Mouse (Mus musculus) cerebellum, adult 18-20 months (tissue): ENCODE measurements at regions not wholly inside any gene's neighbourhood (a gene's known extent, or its start where the extent isn't known, plus 50 kb on each side); places are given as distances from the start of the nearest gene placed in this dataset.
A peak's percentile ranks its signal among the peaks of the same experiment; 100 is the strongest.

Experiments
- DNase-seq, 2 experiments: peaks; one replicate each; pipeline ENCODE4 v3.0.0; 2021

DNA sequence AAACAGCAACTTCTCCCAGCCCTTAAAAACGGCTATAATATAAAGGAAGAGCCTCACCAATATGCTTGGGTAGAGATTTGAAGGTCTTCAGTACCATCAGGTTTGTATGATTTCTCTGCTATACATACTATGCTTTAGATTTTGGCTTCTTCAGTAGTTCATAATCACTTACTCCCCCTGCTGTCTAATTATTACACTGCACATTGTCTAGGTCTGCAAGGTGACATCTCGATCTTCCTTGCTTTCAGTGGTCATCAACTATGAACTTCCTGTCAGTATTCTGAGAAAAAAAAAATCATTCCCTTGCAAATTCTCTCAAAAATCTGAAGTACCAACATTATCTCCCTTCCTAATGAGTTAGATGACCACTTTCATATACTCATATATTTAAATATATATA lies 225.4 kb upstream of the Galnt5 start:
- DNase-seq = no peak

DNA sequence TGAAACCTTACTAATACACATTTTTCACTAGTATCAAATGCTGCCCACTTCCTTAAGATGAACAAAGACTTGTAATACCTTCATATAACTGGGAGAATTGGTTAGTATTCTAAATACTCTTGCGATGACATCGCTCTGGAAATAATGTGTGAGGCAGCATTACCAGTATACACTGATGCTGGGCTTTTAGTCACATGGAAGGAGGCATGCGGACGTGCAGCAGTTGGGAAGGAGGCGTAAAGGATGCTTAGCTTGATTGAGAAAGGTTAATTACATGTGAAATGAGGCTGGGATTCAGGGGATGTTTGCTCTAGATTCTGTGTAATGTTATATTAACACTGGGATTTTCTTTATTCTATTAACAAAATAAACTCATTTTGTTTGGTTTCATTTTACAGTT lies 221.5 kb upstream of the Galnt5 start:
- DNase-seq = no peak

DNA sequence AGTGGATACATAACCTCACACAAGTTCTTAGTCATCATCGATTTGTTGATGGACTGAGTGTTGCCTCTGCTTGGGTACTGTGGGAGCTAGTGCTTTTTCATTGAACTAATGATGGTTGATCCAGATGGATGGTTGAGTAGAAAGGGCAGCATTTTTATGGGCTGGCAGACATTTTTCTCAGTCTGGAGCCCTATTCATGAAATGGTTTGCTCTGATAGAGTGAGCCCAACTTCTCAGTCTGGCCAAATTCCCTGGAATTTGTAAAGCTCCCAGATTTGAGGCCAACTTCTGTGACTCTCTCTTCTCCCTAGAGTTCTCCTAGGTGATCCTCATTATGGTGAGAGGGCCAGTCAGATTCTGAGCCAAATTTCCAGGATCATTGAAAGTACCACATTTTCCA lies 216.8 kb upstream of the Galnt5 start:
- no peak for DNase-seq

DNA sequence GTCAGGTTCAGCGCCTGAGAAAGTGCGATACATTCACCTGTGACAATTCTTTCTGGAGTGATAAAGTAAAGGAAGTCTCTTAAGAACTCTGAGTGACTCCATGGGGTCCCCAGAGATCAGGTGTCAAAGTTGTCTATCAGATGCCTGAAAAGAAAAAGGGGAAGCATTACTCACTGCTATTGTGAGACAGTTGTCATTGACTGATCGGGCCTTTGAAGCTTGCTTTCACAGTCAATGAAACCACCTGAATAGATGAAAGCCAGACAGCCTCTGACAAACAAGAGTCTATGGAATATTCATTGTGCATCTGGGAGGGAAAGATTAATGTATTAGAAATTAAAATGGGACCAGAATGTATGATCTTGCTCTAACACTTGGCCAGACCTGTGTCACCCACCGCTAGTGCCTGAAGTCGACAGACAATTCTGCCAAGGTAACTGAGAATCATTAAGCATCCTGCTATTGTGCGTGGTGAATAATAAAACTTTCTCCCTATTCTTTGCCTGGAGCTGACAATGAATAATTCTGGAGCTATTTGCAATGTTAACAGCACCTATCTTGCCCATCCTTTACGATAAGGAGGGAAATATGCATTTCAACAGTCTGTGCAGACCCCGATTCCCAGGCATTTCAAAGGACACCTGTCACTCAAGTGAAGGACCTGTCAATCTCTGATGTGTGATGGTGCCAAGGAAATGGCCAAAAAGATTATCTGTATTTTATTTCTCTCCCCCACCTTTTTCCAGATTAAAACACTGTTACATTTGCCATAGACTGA lies 204.0 kb upstream of the Galnt5 start:
- DNase-seq = no peak

DNA sequence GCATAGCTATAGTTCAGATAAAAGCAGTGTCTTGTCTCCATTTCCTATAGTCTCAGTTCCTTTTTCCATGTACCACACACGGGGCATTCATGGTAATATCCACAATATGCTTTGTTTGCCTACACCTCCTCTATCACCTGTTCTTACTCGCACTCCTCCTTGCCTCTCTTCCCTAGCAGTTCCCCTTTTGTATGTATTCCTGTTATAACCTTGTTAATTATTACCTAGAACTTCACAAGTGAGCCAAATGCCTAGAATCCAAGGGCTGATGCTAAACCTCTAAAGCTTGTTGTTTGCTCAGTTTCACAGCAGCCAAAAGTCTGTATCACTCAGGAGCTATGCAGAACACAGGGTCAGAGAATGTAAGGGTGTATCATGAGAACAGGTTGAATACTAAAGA lies 198.4 kb upstream of the Galnt5 start:
- DNase-seq = no peak

DNA sequence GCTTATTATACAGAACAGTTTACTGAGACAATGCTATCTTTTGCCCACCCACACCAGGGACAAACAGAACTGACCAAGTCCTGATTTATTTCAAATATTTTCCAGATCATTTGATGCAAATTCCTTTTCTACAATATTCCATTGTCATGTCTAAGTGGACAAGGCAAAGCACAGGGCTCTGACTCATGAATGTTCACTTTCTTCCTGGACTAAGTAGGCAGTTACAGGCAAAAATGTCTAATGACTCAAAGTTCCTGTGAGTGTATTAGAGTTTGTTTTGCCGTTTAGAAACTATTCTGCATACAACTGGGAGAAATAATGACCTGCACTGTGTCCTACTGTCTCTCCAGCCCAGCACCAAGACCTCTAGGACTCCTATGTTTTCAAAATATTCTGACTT lies 189.8 kb upstream of the Galnt5 start:
- DNase-seq = no peak

DNA sequence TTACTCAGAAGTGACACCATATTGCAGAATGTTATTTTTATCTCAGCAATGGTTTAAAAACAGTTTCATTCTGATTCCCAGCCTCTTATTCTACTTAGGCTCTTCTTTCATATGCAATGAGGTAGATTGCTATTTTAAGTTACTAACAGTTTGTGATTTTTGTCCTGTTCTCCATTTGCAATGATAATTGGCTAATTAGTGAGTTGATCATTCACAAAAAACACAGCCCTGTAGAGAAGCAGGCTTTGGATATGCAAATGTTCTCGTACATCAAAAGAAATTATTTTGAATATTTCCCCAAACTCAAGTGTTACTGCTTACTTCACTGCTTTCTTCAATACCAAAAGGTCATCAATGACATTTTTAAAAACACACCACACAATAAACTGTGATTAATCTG lies 184.7 kb upstream of the Galnt5 start:
- no peak for DNase-seq

DNA sequence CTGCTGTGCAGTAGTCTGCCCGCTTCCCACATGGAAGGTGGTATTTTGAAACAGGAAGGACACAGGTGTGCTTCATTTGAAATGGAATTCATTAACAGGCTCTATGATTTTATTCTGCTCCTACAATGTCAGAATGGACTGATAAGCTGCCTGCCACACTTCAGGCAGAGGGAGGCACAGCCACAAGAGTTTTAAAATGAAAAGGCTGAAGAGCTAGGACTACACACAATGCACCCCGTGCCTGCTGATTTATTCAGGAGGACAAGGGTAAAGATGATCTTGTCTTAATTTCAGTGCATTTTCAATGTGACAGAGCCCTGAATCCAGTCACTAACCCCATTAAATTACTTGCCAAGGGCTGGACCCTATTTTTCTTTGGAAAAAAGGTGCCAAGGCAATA lies 177.3 kb upstream of the Galnt5 start:
- DNase-seq = no peak

DNA sequence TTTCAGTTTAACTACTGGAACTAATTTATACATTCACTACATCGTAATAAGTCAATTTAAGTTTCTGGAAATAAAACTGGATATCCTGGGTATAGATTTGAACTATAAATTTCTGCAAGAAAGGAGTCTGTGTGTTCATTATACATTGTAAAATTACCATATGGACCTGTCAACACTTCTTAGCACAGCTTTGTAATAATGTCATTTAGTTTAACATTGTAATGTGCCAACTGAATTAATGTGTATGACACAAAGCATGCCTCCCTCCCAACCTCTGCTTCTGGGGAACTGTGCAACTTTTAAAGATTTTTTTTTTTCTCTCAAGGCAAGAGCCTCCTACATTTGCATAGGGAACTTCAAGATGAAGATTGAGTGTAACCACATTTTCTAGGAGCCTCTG lies 176.8 kb upstream of the Galnt5 start:
- DNase-seq = no peak

DNA sequence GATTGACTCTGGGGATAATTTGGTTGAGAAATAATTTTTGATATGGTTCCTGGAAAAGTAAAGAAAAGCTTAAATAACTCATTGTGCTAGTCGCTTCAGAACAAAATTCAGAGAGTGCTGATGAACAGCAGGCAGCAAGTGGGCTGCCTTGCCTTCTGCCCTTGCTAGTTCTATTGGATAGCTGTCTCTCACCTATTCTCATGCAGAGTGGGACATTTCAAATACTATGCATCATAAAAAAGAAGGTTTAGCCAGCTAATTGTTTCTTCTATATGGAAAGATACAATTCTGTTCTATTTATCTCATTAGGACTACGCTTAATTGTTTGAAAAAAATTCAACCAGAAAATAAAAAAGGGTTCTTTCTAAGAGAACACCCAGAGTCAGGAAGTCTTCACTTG lies 169.4 kb upstream of the Galnt5 start:
- DNase-seq = no peak

DNA sequence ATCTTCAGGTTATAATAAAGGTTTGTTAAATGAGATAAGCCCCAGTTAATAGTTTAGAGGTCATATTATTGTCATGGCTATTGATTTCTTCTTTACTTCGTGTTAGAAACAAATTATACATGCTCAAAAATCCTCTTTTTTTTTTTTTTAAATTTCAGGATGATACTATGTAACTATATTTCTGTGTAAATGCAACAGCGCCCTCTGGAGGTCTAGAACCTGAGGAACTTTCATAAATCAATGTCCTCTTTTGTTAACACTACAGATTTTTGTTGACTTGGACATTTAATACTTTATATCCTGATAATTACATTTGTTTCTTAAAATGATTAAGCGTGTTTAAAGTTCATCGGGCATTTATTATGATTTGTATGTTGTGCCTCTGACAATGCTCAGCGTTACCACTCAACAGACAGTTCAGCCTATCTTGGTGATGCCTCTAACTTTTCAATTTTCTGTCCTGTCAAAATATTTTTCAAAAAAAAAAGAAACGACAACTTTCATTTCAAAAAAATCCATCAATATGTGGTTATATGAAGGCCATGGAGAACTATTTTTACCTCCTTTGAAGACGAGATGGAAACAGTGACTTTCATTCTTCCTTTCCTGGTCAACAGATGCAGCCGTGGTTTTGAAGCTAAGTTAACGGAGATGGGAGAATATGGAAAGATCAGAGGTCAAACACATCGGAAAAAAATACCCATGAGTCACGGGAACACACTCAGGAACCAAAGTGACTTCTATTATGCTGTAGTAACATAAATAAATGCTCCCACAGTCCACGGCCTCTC lies 164.9 kb upstream of the Galnt5 start:
- DNase-seq = peak; percentile 58 to 64

DNA sequence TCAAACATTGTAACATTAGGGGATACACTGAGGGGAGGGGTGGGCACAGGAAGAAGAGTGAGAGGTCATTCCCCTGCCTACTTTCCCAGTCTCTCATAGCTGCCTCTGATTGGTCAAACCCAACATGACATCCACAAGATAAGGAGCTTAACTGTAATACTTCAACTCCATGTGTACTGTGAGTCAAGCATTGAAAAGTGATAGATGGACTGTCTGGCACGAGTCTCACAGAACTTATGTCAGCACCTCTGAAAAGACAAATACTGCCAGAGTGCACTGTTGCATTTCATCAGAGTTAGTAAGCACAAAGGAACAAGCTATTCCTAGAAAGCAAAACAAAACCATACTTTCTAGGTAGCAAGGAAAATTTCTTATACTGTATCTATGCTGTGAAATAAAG lies 152.5 kb upstream of the Galnt5 start:
- DNase-seq = no peak

DNA sequence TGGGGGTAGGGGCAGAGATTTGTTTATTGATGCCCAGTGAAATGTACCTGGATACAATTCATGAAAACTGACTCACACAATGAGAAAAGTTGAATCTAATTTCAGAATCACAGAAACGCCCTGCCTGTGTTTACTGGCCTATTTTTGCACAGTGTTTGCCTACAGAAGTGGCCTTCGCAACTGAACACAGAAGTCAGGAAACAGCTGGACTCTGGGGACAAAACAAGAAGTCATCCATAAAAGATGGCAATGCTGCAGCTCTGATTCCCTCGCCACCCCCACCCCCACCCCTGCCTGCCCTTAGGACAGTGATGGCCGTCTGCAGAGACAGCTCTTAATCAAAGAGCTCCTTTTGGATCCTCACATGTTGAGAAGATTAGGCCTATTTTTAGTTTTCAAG lies 150.0 kb upstream of the Galnt5 start:
- DNase-seq = no peak

DNA sequence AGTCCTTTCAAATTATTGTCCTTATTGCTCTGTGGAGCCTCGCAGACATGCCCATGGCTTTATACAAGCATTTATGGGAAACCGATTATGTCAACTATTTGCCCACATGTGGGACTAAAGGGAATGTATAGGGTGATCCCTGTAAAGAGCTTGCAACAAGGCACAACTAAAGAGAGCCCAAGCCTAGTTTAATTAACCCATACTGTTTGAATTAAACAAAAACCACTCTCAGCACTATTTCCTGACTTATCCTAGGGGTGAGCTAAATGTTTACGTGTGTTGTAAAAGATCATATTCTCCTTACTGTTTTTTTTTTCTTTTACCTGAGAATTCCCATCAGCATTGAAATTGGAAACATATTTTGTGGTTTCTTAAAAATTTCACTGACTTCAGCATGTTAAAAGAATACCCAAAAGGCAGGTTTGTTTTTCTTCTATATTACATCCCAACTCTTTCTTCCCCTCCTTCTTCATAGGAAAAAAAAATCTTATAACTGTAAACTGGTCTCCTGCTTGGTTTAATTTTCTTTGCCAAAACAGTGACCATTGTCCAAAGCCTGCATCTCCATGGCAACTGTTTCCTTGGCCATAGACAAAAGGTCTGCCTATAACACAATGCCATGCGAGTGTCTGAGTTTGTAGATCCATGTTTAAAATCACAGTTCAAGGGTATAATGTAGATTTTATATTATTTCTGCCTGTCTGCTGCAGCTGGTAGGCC lies 148.2 kb upstream of the Galnt5 start:
- DNase-seq = no peak

DNA sequence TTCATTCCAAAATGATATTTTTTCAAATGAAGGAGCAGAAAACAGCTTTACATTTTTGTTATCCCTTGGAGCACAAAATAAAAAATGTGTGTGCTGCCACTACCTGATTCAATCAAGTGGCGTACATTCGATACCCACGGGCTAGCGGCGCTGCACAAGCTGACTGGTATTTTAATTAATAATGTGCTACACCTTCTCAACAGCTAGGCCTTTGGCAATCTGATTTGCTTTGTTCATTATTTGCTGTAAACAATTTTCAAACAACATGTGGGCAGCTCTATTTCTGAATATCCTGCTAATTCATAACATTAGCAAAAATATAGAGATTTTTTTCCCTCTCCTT lies 147.7 kb upstream of the Galnt5 start:
- DNase-seq = no peak

DNA sequence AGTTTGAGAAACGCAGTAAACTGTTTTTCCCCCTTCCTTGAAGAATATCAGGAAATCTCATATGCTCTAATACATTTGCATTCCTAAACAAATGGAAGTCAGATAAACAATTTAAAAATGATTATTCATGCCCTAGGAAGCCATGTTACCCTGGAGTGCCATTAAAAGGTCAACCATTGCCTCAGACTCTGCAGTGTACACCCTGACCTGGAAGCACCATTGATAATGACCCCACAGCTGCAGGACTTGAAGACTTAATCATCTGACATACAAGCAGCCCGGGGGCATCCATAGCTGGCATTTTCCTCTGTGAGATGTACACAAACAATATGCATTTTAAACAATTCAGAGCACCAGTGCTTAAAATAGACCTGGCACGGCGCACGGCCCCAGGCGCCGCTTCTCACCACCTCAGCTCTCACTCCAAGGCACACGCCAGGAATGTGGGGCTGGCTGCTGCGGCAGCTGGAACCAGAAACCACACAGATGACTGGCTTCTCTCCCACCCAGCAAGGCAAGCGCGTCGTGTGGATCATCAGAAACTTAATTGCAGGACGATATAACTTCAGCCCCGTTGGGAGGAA lies 141.1 kb upstream of the Galnt5 start:
- DNase-seq = no peak

DNA sequence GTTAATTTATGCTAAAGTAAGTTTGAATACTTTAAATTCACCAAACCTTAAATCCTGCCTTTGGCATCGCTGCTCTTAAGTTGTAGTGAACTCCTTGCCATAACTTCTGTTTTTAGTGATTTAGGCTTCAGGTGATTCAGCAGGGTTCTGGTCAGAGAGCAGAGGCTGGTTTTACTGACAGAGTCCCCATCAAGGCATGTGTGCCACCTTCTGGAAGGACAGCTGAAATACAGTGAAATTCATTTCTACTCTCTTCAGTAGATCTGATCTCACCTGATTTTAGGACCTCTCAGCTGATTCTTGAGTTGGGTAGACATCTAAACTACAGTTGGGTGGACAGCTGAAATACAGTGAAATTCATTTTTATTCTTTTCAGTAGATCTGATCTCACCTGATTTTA lies 132.4 kb upstream of the Galnt5 start:
- peak in 1 of 2 experiments; percentile 7 for DNase-seq

DNA sequence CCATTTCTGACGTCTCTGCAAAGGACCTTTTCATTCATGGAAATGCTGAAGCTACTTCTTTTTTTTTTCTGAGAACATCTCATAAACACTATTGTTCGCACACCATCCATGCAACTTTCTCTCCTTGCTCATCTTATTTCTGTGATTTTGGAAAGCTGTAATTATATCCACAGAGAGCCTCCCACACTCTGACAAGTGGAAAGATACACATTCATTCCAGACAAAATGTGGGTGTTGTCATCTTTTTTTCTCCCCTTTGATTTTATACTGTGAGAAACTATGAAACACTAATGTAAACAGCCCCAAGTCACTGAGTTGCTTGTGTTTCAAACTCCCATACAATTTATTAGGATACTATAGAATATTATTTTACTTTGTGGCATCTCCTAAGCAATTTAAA lies 129.6 kb upstream of the Galnt5 start:
- DNase-seq = no peak

DNA sequence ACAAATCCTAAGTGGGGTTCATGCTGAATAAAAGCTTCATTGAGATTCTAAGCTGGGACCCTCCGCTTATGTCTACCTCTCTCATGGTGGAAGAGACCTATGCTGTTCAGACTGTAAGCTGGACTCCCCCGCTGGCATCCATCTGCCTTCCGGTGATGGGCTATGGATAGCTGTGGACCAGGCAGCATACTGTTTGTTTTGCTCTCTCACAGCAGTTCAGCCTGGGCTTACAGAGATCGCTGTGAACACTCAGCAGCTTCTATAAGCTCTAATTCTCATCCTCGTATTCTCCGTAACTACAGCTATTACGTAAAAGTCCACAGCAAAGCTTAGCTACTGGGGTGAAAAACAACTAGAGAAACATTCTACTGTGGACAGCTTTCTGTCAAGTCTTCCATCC lies 97.5 kb upstream of the Galnt5 start:
- peak; percentile 66 to 70 for DNase-seq

DNA sequence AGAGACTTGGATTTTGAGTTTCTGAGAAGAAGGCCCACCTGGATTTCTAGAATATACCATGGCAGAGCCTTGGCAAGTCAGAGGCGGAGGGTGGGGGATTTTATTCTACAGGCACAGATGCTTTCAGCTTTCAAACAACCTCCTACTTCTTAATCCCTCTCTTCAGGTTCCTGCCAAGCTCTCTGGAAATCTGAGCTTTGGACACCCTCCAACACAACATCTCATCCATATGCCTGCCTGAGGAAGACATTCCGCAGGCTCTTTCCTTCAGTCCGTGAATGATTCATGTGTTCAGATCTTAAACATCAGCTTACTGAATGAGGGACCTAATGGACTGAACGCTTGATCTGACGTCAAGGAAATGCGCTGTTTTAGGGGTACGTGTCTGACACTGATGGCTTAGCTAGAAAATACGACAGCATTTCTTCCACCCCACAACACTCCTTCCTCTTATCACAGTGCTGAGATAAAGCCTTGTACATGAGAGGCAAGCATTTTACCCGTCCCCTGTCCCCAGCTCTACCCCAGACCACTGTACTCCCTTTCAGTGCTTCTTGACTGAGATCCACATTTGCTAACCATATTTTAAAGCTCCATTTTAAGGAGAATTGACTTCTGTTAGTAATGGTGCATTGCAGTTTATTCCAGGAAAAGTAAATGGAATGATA lies 97.0 kb upstream of the Galnt5 start:
- DNase-seq = peak; percentile 77 to 82

DNA sequence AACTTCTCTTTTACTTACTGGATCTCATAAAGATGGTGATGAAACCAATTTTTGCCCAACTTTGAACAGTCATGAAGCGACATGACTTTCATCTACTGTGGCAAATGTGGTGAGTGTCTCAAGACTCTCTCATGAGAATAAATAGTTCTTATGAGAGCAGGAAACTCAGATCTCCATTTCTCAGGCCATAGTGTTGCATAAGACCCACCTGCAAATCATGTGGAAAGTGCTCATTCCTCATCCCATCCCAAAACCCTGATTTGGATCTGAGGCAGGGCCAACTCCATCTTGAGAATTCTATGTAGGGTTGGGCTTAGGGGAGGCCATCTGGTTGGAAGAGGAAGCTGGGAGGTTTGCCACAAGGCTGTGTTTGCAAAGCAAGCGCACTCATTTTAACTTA lies 92.5 kb upstream of the Galnt5 start:
- peak; percentile 62 to 72 for DNase-seq

DNA sequence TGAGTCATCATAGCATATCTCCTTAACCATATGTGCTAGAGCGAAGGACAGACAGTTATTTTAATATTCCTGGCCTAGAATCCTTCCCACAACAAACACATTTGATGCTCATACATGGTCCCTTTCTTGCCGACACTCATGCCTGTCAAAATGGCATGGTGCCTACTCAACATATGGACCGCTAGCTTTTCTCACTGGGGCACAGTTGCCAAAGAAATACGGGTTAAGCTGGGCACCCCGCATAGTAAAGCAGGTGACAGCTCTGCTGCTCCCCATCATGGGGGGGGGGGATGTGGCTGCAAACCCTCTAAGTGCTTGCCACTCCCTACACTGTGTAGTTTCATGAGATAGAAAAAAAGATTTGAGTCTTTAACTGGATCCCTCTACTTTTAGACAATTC lies 90.7 kb upstream of the Galnt5 start:
- peak; percentile 88 to 91 for DNase-seq

DNA sequence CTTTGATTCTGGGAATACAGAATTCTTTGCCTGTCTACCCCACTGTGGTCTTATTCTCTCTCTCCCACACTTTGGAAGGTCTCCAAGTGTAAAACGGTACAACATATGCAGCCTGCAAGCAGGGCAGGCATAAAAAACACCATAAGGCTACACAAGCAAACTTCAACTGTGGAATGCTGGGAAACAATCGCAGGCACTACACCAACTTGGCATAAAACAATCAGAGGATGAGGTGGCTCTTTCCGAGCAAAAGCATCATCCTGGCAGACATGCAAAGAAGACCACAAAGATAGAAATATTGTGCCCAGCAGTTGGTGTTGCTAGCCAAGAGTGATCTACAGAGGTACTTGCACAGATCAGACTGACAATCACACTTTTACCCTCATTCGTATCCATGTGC lies 88.0 kb upstream of the Galnt5 start:
- DNase-seq = peak; percentile 26 to 38
